Comparison of ENCODE assay signal across 25 mouse cellular contexts in the genomic region with DNA sequence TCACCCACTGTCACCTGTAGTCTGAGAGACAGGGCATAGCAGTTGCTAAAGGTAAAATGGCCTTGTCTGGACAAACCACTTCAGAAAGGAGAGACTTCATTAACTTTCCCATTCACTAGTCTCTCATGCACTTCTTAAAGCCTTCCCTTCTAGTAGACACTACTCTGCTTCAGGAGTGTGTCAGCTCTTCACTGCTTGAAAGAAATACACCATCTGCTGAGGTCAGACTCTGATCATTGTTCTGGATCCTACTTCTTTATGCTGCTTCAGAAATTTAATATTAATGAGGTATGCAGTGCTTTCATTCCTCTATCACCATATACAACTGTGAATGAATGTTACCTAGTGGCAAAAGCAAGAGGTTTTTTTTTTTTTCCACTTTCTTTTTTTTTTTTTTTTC.
"Had no signal": no experiment of that assay in that cellular context is flagged by ENCODE, and none has a peak within 500 bp of the region (broad histone marks: within the 10 kb centered on the region; RNA-seq: fewer than 3 reads in every experiment).

No protein-coding gene starts in this region.

- ATAC-seq: hindbrain, postnatal 0 days; intestine, embryonic 16.5 days had no signal

- H3K9ac ChIP-seq: heart, embryonic 13.5 days; heart, embryonic 15.5 days; hindbrain, embryonic 13.5 days; hindbrain, embryonic 15.5 days; kidney, embryonic 15.5 days; limb, embryonic 13.5 days; limb, embryonic 15.5 days had no signal

- H3K27ac ChIP-seq: heart, adult 2 months; heart, embryonic 13.5 days; heart, embryonic 15.5 days; hindbrain, embryonic 13.5 days; hindbrain, embryonic 15.5 days; hindbrain, postnatal 0 days; kidney, embryonic 15.5 days; kidney, postnatal 0 days; limb, embryonic 13.5 days; limb, embryonic 15.5 days had no signal

- DNase-seq: gastrocnemius, postnatal 14 days; gastrocnemius, postnatal 36 days; heart, adult 2 months; heart, postnatal 14 days; heart, postnatal 36 days; kidney, adult 11 months; kidney, adult 2 months; kidney, adult 9 months; kidney, postnatal 14 days; kidney, postnatal 36 days; layer of hippocampus, adult 9-11 months; layer of hippocampus, postnatal 36 days; left cerebral cortex, postnatal 4 days had no signal

- H3K4me1 ChIP-seq: heart, embryonic 13.5 days; heart, embryonic 15.5 days; hindbrain, embryonic 13.5 days; hindbrain, embryonic 15.5 days; kidney, embryonic 15.5 days; limb, embryonic 13.5 days; limb, embryonic 15.5 days had no signal

- H3K4me2 ChIP-seq: heart, embryonic 11.5 days; heart, embryonic 13.5 days; heart, embryonic 15.5 days; hindbrain, embryonic 13.5 days; hindbrain, embryonic 15.5 days; kidney, embryonic 15.5 days; limb, embryonic 13.5 days; limb, embryonic 15.5 days; liver, embryonic 11.5 days had no signal

- H3K27me3 ChIP-seq: heart, embryonic 13.5 days; heart, embryonic 15.5 days; hindbrain, embryonic 13.5 days; hindbrain, embryonic 15.5 days; kidney, embryonic 15.5 days; limb, embryonic 13.5 days; limb, embryonic 15.5 days had no signal

- H3K9me3 ChIP-seq: heart, embryonic 13.5 days; heart, embryonic 15.5 days; hindbrain, embryonic 13.5 days; hindbrain, embryonic 15.5 days; kidney, embryonic 15.5 days; limb, embryonic 13.5 days; limb, embryonic 15.5 days had no signal

- H3K4me3 ChIP-seq: heart, adult 2 months; heart, embryonic 13.5 days; heart, embryonic 15.5 days; hindbrain, embryonic 13.5 days; hindbrain, embryonic 15.5 days; kidney, embryonic 15.5 days; limb, embryonic 13.5 days; limb, embryonic 15.5 days had no signal

- H3K36me3 ChIP-seq: heart, embryonic 13.5 days; heart, embryonic 15.5 days; hindbrain, embryonic 13.5 days; hindbrain, embryonic 15.5 days; kidney, embryonic 15.5 days; limb, embryonic 13.5 days; limb, embryonic 15.5 days had no signal
